Mouse (Mus musculus): ENCODE data around the gene Rbm10. TPM values are rescaled to one million over a fixed set of nuclear protein-coding genes. Genes with fewer than 3 reads are reported as not detected.

Gene Rbm10
- 68.0 and 150 TPM in 2 replicates for polyA plus RNA-seq (2012; ENCODE audit: low replicate concordance)

DNA sequence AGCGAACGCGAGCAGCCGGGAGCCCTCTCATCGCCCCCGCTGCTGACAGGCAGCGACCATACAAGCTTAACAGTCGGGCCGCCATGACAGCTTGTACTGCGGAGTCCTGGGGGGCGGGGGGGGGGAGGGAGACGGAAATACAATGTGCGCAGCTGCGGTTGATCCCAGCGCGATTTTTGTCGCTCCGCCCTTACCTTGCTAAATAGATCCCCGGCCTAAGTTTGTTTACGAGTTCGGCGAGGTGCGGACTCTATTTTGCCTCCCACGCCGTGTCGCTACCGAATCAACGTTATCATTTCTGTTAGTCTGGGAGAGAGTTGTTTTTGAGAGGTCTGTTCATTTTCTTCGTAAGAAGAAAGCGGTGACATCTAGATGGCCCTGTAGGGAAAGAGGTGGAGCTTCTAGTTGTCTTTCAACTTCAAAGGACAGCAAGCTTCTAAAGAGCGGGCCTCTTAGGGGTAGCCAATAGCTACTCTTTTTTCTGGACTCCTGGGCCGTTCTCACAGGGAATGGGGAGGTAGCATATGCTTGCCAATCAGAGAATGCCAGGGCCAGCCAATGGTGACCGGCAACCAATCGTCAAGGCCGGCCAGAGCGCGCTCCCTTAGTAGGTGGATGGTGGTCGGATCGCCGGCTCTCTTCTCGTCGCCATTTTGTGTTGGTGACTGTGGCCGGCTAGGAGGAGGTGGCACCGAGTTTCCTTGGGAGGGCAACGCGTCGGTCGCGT is at the start of gene Rbm10, which contains the start of gene Ndufb11:
Gene Rbm10, plus strand, starts transcription at position 328 of the 727 bp plus-strand sequence.
Gene Ndufb11, minus strand, starts transcription at position 444 of the 727 bp plus-strand sequence.

DNA sequence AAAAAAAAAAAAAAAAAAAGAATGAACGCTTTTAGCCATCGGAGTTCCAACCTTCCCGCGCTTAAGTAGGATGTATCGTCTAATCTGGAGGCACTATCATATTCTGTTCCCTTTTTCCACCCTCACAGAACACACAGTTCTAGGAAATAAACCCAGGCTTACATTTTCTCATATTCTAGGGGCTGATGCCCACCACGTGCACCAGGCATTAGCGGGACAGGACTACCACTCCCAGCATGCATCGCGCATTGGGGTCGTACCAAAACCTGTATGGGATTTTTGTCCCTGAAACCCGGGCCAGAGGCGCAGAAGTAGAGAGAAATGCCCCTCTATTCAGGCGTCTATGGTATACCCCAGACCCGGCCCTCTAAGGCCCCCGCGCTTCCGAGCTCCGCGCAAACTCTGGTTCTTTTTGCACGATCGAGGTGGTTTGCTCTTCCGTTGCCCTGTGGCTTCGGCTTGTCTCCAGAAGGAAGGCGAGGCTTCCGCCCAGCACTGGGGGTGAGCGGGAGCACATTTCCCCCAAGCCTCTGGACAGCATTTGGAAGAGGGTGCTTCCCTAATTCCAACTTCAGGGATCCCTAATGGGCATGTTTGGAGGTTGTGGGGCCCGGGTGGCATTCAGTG is 40.8 kb downstream of the Rbm10 start, which contains the start of gene Uba1:
Gene Uba1, plus strand, starts transcription at position 301 of the 627 bp plus-strand sequence.

DNA sequence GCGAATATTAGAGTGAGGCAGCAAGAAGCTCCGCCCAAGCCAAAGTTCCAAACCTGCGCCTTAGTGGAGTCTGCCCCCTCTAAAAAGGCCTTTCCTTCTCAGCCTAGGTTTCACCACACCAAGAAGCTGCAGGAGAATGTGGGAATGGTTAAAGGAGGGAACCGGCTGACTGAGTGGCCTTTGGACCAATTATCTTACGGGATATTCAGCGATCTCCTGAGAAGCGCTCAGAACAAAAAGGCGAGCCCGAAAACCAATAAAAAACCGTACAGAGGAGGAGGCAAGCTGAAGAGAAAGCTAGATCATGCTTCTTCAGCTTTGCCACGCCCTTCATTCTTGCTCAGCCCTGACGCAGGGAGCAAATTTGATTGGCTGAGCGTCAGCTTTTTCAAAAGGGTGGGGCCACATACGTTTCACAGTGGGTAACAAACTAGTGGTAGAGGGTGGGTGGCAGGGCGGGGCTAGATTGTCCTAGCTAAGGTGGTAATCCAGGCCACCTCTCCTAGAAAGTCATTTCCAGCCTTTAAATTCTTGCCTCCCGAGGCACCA is 70.3 kb downstream of the Rbm10 start, which contains the start of gene Cdk16:
Gene Cdk16, plus strand, starts transcription at position 436 of the 549 bp plus-strand sequence.

Other genes starting within 250 kb of the Rbm10 start
- gene Jade3, start 191.8 kb upstream of the Rbm10 start, polyA plus RNA-seq (2012; ENCODE audit: low replicate concordance) = 0.06 and 0.67 TPM in 2 replicates
- not detected in 2 replicates for gene Rgn, start 67.7 kb upstream of the Rbm10 start, polyA plus RNA-seq (2012; ENCODE audit: low replicate concordance)
- gene Ndufb11, start 116 bp downstream of the Rbm10 start, polyA plus RNA-seq (2012; ENCODE audit: low replicate concordance) = 178 and 281 TPM in 2 replicates
- 42.0 and 148 TPM in 2 replicates for gene Uba1, start 40.8 kb downstream of the Rbm10 start, polyA plus RNA-seq (2012; ENCODE audit: low replicate concordance)
- 158 and 175 TPM in 2 replicates for gene Cdk16, start 70.5 kb downstream of the Rbm10 start, polyA plus RNA-seq (2012; ENCODE audit: low replicate concordance)
- 1.4 and 2.3 TPM in 2 replicates for gene Usp11, start 86.4 kb downstream of the Rbm10 start, polyA plus RNA-seq (2012; ENCODE audit: low replicate concordance)
- 6.5 and 63.2 TPM in 2 replicates for gene Araf, start 180.3 kb downstream of the Rbm10 start, polyA plus RNA-seq (2012; ENCODE audit: low replicate concordance)